Comparison of ENCODE assay signal across 8 mouse cellular contexts in genomic region chr14:20451765-20452331, GRCm38 (mm10). TPM values are rescaled to one million over a fixed set of nuclear protein-coding genes. Genes with fewer than 3 reads are reported as not detected.
DNase-seq lines count a peak whose midpoint lies in the region; ATAC-seq and TF ChIP-seq lines count a peak whose summit lies in the region.

Gene Cfap70 (minus strand): TSS chr14:20452226.

- H3K9ac ChIP-seq in ES-Bruce4 (ENCODE audit: low read depth, poor library complexity, severe bottlenecking) = peak within 1 kb of the TSS; percentile 65
- H3K9ac ChIP-seq in forebrain, embryonic 14.5 days (ENCODE audit: low read length) = peak within 1 kb of the TSS; percentile 32
- H3K9ac ChIP-seq in lung, embryonic 16.5 days (ENCODE audit: low read length) = peak within 1 kb of the TSS; percentile 60

- WGBS in forebrain, embryonic 14.5 days = 2% methylated on average over 15 of the region's 15 CpGs
- WGBS in lung, embryonic 16.5 days = 3% methylated on average over 15 of the region's 15 CpGs

- DNase-seq in forebrain, embryonic 14.5 days (ENCODE audit: low spot score) = peak; percentile 76
- DNase-seq in layer of hippocampus, adult 9-11 months = peak; percentile 59
- DNase-seq in ovary, postnatal 36 days (ENCODE audit: low spot score) = peak; percentile 51
- DNase-seq in thymus, postnatal 25 days = peak; percentile 69

- peak within 1 kb of the TSS; percentile 59 for H3K4me3 ChIP-seq in ES-Bruce4 (ENCODE audit: low read depth, low read length)
- H3K4me3 ChIP-seq in brown adipose tissue, adult 24 weeks (ENCODE audit: insufficient read depth, low read depth, low read length) = peak within 1 kb of the TSS; percentile 54
- peak within 1 kb of the TSS; percentile 26 for H3K4me3 ChIP-seq in forebrain, embryonic 14.5 days (ENCODE audit: low read depth, low read length)
- peak within 1 kb of the TSS; percentile 55 for H3K4me3 ChIP-seq in lung, embryonic 16.5 days (ENCODE audit: low read length)

- TF ChIP-seq POLR2A in ES-Bruce4 (IDR thresholded peaks at IDR 0.05; ENCODE audit: insufficient read depth, low read length) = no peak

- no peaks in the 10 kb centered on the region for H3K4me1 ChIP-seq in ES-Bruce4 (ENCODE audit: control insufficient read depth, insufficient read depth, low read length)
- no peaks in the 10 kb centered on the region for H3K4me1 ChIP-seq in brown adipose tissue, adult 24 weeks (ENCODE audit: control insufficient read depth, insufficient read depth, insufficient read length, low read length)
- peaks cover 5% of the 10 kb centered on the region; the same call in 1 of the 2 replicates for H3K4me1 ChIP-seq in forebrain, embryonic 14.5 days (ENCODE audit: control insufficient read depth, insufficient read depth, low read length)
- peaks cover 2% of the 10 kb centered on the region; the same call in 1 of the 2 replicates for H3K4me1 ChIP-seq in lung, embryonic 16.5 days (replicated peaks; ENCODE audit: control insufficient read depth, insufficient read depth, low read length)

- TF ChIP-seq CTCF in ES-Bruce4 (IDR thresholded peaks at IDR 0.05; ENCODE audit: low read depth, low read length) = no peak

- peak within 1 kb of the TSS; percentile 56 for H3K4me2 ChIP-seq in forebrain, embryonic 14.5 days (ENCODE audit: low read length)
- H3K4me2 ChIP-seq in lung, embryonic 16.5 days (ENCODE audit: low read depth, low read length) = peak within 1 kb of the TSS; percentile 67

- H3K36me3 ChIP-seq in ES-Bruce4 (ENCODE audit: control insufficient read depth, insufficient read depth, low read length, poor library complexity, severe bottlenecking) = 0 out of 2 replicates have a peak, but pooled peaks cover 4% of the 10 kb centered on the region
- no peaks in the 10 kb centered on the region for H3K36me3 ChIP-seq in forebrain, embryonic 14.5 days (ENCODE audit: control insufficient read depth, insufficient read depth, low read length)
- peaks cover 13% of the 10 kb centered on the region for H3K36me3 ChIP-seq in lung, embryonic 16.5 days (ENCODE audit: control insufficient read depth, insufficient read depth, low read length)

- peak; percentile 58; the same call in 1 of the 2 replicates for ATAC-seq in forebrain, embryonic 14.5 days
- ATAC-seq in hematopoietic stem cell, adult 5-6 weeks (replicated peaks in 1 of 2; ENCODE audit: insufficient read depth in 1 of 2, low FRiP score in 2 of 2, low TSS enrichment in 1 of 2, low read depth in 1 of 2, poor library complexity in 2 of 2, severe bottlenecking in 2 of 2) = peak; percentile 65 to 76
- peak; percentile 69 for ATAC-seq in lung, embryonic 16.5 days (ENCODE audit: low read depth)

- no peak for TF ChIP-seq EP300 in ES-Bruce4 (IDR thresholded peaks at IDR 0.05; ENCODE audit: insufficient read depth, low read depth, low read length)

- H3K9me3 ChIP-seq in ES-Bruce4 (replicated peaks; ENCODE audit: control insufficient read depth, insufficient read depth, low read length, poor library complexity, severe bottlenecking) = no peaks in the 10 kb centered on the region
- H3K9me3 ChIP-seq in forebrain, embryonic 14.5 days (replicated peaks; ENCODE audit: control insufficient read depth, low read length) = no peaks in the 10 kb centered on the region
- H3K9me3 ChIP-seq in lung, embryonic 16.5 days (ENCODE audit: control insufficient read depth, low read length) = no peaks in the 10 kb centered on the region

- H3K27ac ChIP-seq in ES-Bruce4 (ENCODE audit: insufficient read depth, low read length) = 0 out of 2 replicates have a peak within 1 kb of the TSS, but pooled peaks have one; percentile 54
- H3K27ac ChIP-seq in brown adipose tissue, adult 24 weeks (replicated peaks; ENCODE audit: low read depth, low read length) = no peak within 1 kb of the TSS
- 0 out of 2 replicates have a peak within 1 kb of the TSS, but pooled peaks have one; percentile 22 for H3K27ac ChIP-seq in forebrain, embryonic 14.5 days (ENCODE audit: low read depth, low read length)
- no peak within 1 kb of the TSS for H3K27ac ChIP-seq in lung, embryonic 16.5 days (ENCODE audit: low read length)

- no peaks in the 10 kb centered on the region for H3K27me3 ChIP-seq in ES-Bruce4 (ENCODE audit: control insufficient read depth, insufficient read depth, low read length, poor library complexity, severe bottlenecking)
- no peaks in the 10 kb centered on the region for H3K27me3 ChIP-seq in forebrain, embryonic 14.5 days (replicated peaks; ENCODE audit: control insufficient read depth, insufficient read depth, low read length)
- no peaks in the 10 kb centered on the region for H3K27me3 ChIP-seq in lung, embryonic 16.5 days (ENCODE audit: control insufficient read depth, insufficient read depth, low read depth, low read length)

RNA-seq across cellular contexts. Expression of gene Cfap70, which starts in this region (rescaled TPM):
- 0.50 and 2.1 TPM in 2 replicates for polyA plus RNA-seq in ES-Bruce4 (2011; ENCODE audit: insufficient read depth, insufficient read length, low read depth, missing spikeins)
- not detected in 2 replicates for polyA plus RNA-seq in brown adipose tissue, adult 24 weeks (2012; ENCODE audit: insufficient read depth, insufficient read length, missing spikeins)
- 0.98 and 2.7 TPM in 2 replicates for polyA plus RNA-seq in forebrain, embryonic 14.5 days (2014; fragmentation: Nextera tagmentation; extraction: Ambion mirVana)
- total RNA-seq in hematopoietic stem cell, adult 5-6 weeks (2017) = 1.0 TPM in 1 of 2 replicates, not detected in the other
- 2.2 and 5.6 TPM in 2 replicates for polyA plus RNA-seq in lung, embryonic 16.5 days (2015; fragmentation: Nextera tagmentation; extraction: Ambion mirVana)

Comparison
In these comparisons a context has a peak if more than half of its experiments do, and no peak if none do; other contexts are left out.
1. H3K27ac ChIP-seq: peak in ES-Bruce4 (single experiment) and forebrain, embryonic 14.5 days (single experiment); none in brown adipose tissue, adult 24 weeks (single experiment) and lung, embryonic 16.5 days (single experiment).
2. Peak in every context shown above with its lines, with median percentiles within 50 percentile points of each other: H3K4me3 ChIP-seq, H3K9ac ChIP-seq, ATAC-seq and DNase-seq.